Mouse (Mus musculus): ENCODE measurements around the gene Gm1113. TPM values are rescaled to one million over a fixed set of nuclear protein-coding genes. Genes with fewer than 3 reads are reported as not detected.

The Gm1113 gene
- polyA plus RNA-seq, 1 experiment from 2014 or later = not detected

GRCm38 (mm10) chr9:35499946-35500345, 18.1 kb downstream of the Gm1113 start:
- DNase-seq (ENCODE audit: low spot score) (no peak), ATAC-seq (replicated peaks; ENCODE audit: insufficient number of reproducible peaks, low FRiP score, low TSS enrichment, low read depth) (no peak)
- Histone ChIP-seq H3K9me3 (replicated peaks; ENCODE audit: control insufficient read depth, low read length) (no peaks in the 10 kb centered on the region), H3K4me1 (ENCODE audit: control insufficient read depth, insufficient read depth, low read length) (peaks cover 2% of the 10 kb centered on the region; the same call in 1 of the 2 replicates), H3K36me3 (replicated peaks; ENCODE audit: control insufficient read depth, insufficient read depth, low read depth, low read length) (peaks cover 3% of the 10 kb centered on the region; the same call in 1 of the 2 replicates), H3K4me3 (ENCODE audit: low read depth, low read length) (no peak overlapping the region), H3K9ac (replicated peaks; ENCODE audit: low read length) (no peak overlapping the region), H3K4me2 (ENCODE audit: low read depth, low read length) (no peak overlapping the region), H3K27ac (replicated peaks; ENCODE audit: low read depth, low read length) (no peak overlapping the region), H3K27me3 (ENCODE audit: control insufficient read depth, insufficient read depth, low read length) (no peaks in the 10 kb centered on the region)
- WGBS = 91% methylated on average over 6 of the region's 6 CpGs

DNA sequence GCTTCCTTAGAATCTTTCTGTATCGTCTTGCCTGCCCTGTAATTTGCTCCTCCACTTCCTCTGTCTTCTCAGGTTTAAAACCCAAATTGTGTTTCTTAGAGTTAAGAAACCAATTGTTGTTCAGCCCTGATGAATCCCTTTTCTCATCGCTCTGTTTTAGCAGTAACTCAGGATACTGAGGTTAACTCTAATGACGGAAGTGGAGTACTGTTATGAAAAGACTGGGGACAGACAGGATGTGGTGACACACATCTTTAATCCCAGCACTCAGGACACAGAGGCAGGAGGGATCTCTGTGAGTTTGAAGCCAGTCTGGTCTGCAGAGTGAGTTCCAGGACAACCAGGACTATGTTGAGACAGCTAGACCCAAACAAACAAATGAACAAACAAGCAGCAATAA, 22.6 kb downstream of the Gm1113 start:
- Histone ChIP-seq H3K4me2 (ENCODE audit: low read depth, low read length) (no peak overlapping the region), H3K9me3 (replicated peaks; ENCODE audit: control insufficient read depth, low read length) (no peaks in the 10 kb centered on the region), H3K27ac (replicated peaks; ENCODE audit: low read depth, low read length) (no peak overlapping the region), H3K27me3 (ENCODE audit: control insufficient read depth, insufficient read depth, low read length) (no peaks in the 10 kb centered on the region), H3K9ac (replicated peaks; ENCODE audit: low read length) (no peak overlapping the region), H3K36me3 (replicated peaks; ENCODE audit: control insufficient read depth, insufficient read depth, low read depth, low read length) (no peaks in the 10 kb centered on the region; the same call in 1 of the 2 replicates), H3K4me3 (ENCODE audit: low read depth, low read length) (no peak overlapping the region), H3K4me1 (ENCODE audit: control insufficient read depth, insufficient read depth, low read length) (peaks cover 2% of the 10 kb centered on the region; the same call in 1 of the 2 replicates)
- 50% methylated on average over 3 of the region's 3 CpGs for WGBS
- ATAC-seq (replicated peaks; ENCODE audit: insufficient number of reproducible peaks, low FRiP score, low TSS enrichment, low read depth) (no peak), DNase-seq (ENCODE audit: low spot score) (no peak)

DNA sequence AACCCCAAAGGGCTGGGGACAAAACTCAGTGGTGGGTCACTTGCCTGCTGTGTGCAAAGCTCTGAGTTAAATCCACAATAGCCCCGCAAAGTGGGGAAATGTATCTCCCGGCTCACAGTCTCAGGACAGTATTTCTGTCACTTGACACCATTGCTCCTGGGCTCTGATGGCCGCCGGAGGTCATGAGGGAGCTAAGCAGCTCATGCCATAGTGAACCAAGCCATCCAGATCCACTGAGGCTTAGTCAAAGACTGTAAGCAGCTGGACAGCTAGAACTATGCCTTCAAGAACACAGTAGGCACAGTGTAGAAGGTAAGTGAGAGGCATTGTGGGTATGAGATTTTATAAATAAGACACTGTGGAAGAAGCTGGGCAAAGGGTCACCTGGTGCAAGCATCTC, 23.1 kb downstream of the Gm1113 start:
- Histone ChIP-seq H3K9me3 (replicated peaks; ENCODE audit: control insufficient read depth, low read length) (no peaks in the 10 kb centered on the region), H3K9ac (replicated peaks; ENCODE audit: low read length) (no peak overlapping the region), H3K4me1 (ENCODE audit: control insufficient read depth, insufficient read depth, low read length) (peaks cover 2% of the 10 kb centered on the region; the same call in 1 of the 2 replicates), H3K27me3 (ENCODE audit: control insufficient read depth, insufficient read depth, low read length) (no peaks in the 10 kb centered on the region), H3K27ac (replicated peaks; ENCODE audit: low read depth, low read length) (no peak overlapping the region), H3K36me3 (replicated peaks; ENCODE audit: control insufficient read depth, insufficient read depth, low read depth, low read length) (no peaks in the 10 kb centered on the region), H3K4me3 (ENCODE audit: low read depth, low read length) (no peak overlapping the region), H3K4me2 (ENCODE audit: low read depth, low read length) (no peak overlapping the region)
- DNase-seq (ENCODE audit: low spot score) = no peak
- 22% methylated on average over 4 of the region's 4 CpGs for WGBS
- ATAC-seq (replicated peaks; ENCODE audit: insufficient number of reproducible peaks, low FRiP score, low TSS enrichment, low read depth) = no peak

DNA sequence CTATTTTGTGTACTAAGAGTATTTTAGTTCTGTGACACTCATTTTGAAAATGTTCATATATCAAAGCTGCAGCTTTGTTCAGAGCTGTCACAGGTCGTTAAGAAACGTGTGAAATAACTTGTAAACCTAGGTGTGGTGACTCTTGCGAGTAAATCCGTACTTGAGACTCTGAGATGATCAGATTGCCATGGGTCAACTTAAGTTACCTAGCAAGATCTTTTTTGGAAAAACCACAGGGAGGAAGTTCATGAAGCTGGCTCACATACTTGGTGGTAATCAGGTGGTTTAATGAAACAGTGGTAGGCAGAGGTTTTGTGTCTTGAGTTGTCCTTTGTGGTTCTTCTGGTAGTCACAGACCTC, 24.4 kb downstream of the Gm1113 start:
- Histone ChIP-seq H3K9me3 (replicated peaks; ENCODE audit: control insufficient read depth, low read length) (no peaks in the 10 kb centered on the region), H3K4me3 (ENCODE audit: low read depth, low read length) (no peak overlapping the region), H3K9ac (replicated peaks; ENCODE audit: low read length) (no peak overlapping the region), H3K4me1 (ENCODE audit: control insufficient read depth, insufficient read depth, low read length) (peaks cover 2% of the 10 kb centered on the region; the same call in 1 of the 2 replicates), H3K27me3 (ENCODE audit: control insufficient read depth, insufficient read depth, low read length) (no peaks in the 10 kb centered on the region), H3K27ac (replicated peaks; ENCODE audit: low read depth, low read length) (no peak overlapping the region), H3K36me3 (replicated peaks; ENCODE audit: control insufficient read depth, insufficient read depth, low read depth, low read length) (peaks cover 6% of the 10 kb centered on the region; the same call in 1 of the 2 replicates), H3K4me2 (ENCODE audit: low read depth, low read length) (no peak overlapping the region)
- WGBS = 64% methylated on average over 4 of the region's 4 CpGs
- DNase-seq (ENCODE audit: low spot score) (no peak), ATAC-seq (replicated peaks; ENCODE audit: insufficient number of reproducible peaks, low FRiP score, low TSS enrichment, low read depth) (no peak)

GRCm38 (mm10) chr9:35493033-35493732, 24.9 kb downstream of the Gm1113 start:
- ATAC-seq (replicated peaks; ENCODE audit: insufficient number of reproducible peaks, low FRiP score, low TSS enrichment, low read depth) = 0 out of 2 replicates have a peak, but pooled peaks have one; percentile 19
- peaks cover 9% of the 10 kb centered on the region; the same call in 1 of the 2 replicates for H3K36me3 ChIP-seq (replicated peaks; ENCODE audit: control insufficient read depth, insufficient read depth, low read depth, low read length)

DNA sequence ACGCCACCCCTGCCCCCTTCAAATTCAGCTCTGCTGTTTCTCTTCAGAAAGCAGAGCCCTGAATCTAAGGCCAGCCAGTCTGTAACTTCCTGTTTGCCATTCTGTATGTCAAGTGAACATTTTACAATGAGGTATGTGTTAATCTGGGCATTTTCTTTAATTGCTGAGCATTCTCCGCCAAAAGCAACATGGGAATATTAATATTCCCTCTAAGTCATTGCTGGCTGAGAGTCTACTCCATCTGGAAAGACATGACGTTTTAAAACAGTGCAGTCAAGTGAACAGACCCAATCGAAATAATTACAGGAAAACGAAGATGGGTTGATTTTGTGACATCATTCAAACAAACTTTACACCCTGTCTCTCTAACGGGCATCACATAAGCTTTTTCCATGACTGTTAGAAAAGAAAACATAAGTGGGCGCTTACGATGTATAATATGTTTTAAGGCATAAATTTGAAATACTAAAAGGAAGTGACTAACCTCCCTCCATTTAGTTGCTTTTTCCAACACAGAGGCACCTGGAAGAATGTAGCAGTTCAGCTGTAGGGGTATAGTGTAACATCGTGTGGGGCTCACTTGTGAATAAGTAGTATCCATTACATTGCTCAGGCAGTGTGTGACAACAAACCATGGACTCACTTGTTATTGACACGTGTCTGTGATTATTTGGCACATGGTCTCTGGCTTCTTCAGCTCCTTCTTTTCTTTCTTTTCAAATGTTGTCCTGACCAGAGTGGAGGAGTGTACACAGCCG, 26.8 kb downstream of the Gm1113 start:
- DNase-seq (ENCODE audit: low spot score) (no peak), ATAC-seq (replicated peaks; ENCODE audit: insufficient number of reproducible peaks, low FRiP score, low TSS enrichment, low read depth) (no peak)
- Histone ChIP-seq H3K4me1 (ENCODE audit: control insufficient read depth, insufficient read depth, low read length) (peaks cover 2% of the 10 kb centered on the region; the same call in 1 of the 2 replicates), H3K4me3 (ENCODE audit: low read depth, low read length) (no peak overlapping the region), H3K36me3 (replicated peaks; ENCODE audit: control insufficient read depth, insufficient read depth, low read depth, low read length) (peaks cover 9% of the 10 kb centered on the region; the same call in 1 of the 2 replicates), H3K27ac (replicated peaks; ENCODE audit: low read depth, low read length) (no peak overlapping the region), H3K9ac (replicated peaks; ENCODE audit: low read length) (no peak overlapping the region), H3K27me3 (ENCODE audit: control insufficient read depth, insufficient read depth, low read length) (no peaks in the 10 kb centered on the region), H3K9me3 (replicated peaks; ENCODE audit: control insufficient read depth, low read length) (no peaks in the 10 kb centered on the region), H3K4me2 (ENCODE audit: low read depth, low read length) (no peak overlapping the region)
- WGBS = 72% methylated on average over 11 of the region's 11 CpGs

More at GRCm38 (mm10) chr9:35493033-35493732, 24.9 kb downstream of the Gm1113 start:
- H3K9ac ChIP-seq (replicated peaks; ENCODE audit: low read length) = no peak overlapping the region
- no peak overlapping the region for H3K4me2 ChIP-seq (ENCODE audit: low read depth, low read length)
- H3K4me3 ChIP-seq (ENCODE audit: low read depth, low read length) = no peak overlapping the region
- H3K9me3 ChIP-seq (replicated peaks; ENCODE audit: control insufficient read depth, low read length) = no peaks in the 10 kb centered on the region
- peaks cover 2% of the 10 kb centered on the region; the same call in 1 of the 2 replicates for H3K4me1 ChIP-seq (ENCODE audit: control insufficient read depth, insufficient read depth, low read length)
- no peaks in the 10 kb centered on the region for H3K27me3 ChIP-seq (ENCODE audit: control insufficient read depth, insufficient read depth, low read length)
- 37% methylated on average over 7 of the region's 7 CpGs for WGBS
- DNase-seq (ENCODE audit: low spot score) = peak; percentile 54
- no peak overlapping the region for H3K27ac ChIP-seq (replicated peaks; ENCODE audit: low read depth, low read length)

GRCm38 (mm10) chr9:35488496-35488895, 29.6 kb downstream of the Gm1113 start:
- H3K27me3 ChIP-seq (ENCODE audit: control insufficient read depth, insufficient read depth, low read length) = no peaks in the 10 kb centered on the region
- no peaks in the 10 kb centered on the region for H3K4me1 ChIP-seq (ENCODE audit: control insufficient read depth, insufficient read depth, low read length)
- peaks cover 9% of the 10 kb centered on the region; the same call in 1 of the 2 replicates for H3K36me3 ChIP-seq (replicated peaks; ENCODE audit: control insufficient read depth, insufficient read depth, low read depth, low read length)
- DNase-seq (ENCODE audit: low spot score) = no peak
- no peak overlapping the region for H3K4me2 ChIP-seq (ENCODE audit: low read depth, low read length)
- H3K9me3 ChIP-seq (replicated peaks; ENCODE audit: control insufficient read depth, low read length) = no peaks in the 10 kb centered on the region
- H3K4me3 ChIP-seq (ENCODE audit: low read depth, low read length) = no peak overlapping the region
- no peak overlapping the region for H3K27ac ChIP-seq (replicated peaks; ENCODE audit: low read depth, low read length)
- no peak overlapping the region for H3K9ac ChIP-seq (replicated peaks; ENCODE audit: low read length)
- no peak for ATAC-seq (replicated peaks; ENCODE audit: insufficient number of reproducible peaks, low FRiP score, low TSS enrichment, low read depth)
- WGBS = 94% methylated on average over 4 of the region's 4 CpGs

- H3K4me3 ChIP-seq (ENCODE audit: low read depth, low read length) = no peak overlapping the region
- no peak overlapping the region for H3K4me2 ChIP-seq (ENCODE audit: low read depth, low read length)
- H3K36me3 ChIP-seq (replicated peaks; ENCODE audit: control insufficient read depth, insufficient read depth, low read depth, low read length) = peaks cover 9% of the 10 kb centered on the region; the same call in 1 of the 2 replicates
- no peaks in the 10 kb centered on the region for H3K27me3 ChIP-seq (ENCODE audit: control insufficient read depth, insufficient read depth, low read length)
- no peak overlapping the region for H3K27ac ChIP-seq (replicated peaks; ENCODE audit: low read depth, low read length)
- H3K9me3 ChIP-seq (replicated peaks; ENCODE audit: control insufficient read depth, low read length) = no peaks in the 10 kb centered on the region
- ATAC-seq (replicated peaks; ENCODE audit: insufficient number of reproducible peaks, low FRiP score, low TSS enrichment, low read depth) (no peak), DNase-seq (ENCODE audit: low spot score) (no peak)
- no peak overlapping the region for H3K9ac ChIP-seq (replicated peaks; ENCODE audit: low read length)
- WGBS = 88% methylated on average over 13 of the region's 13 CpGs
- no peaks in the 10 kb centered on the region for H3K4me1 ChIP-seq (ENCODE audit: control insufficient read depth, insufficient read depth, low read length)
Observed at GRCm38 (mm10) chr9:35486616-35487015, 31.5 kb downstream of the Gm1113 start.
